Mouse (Mus musculus) myocyte (in vitro differentiated cells): ENCODE results near the gene Flnc.

Experiments
- CEBPB ChIP-seq: IDR thresholded peaks from 2 replicates; pipeline ENCODE4 v1.6.1; 2011; ENCODE audit warnings: mild to moderate bottlenecking, moderate library complexity; ENCODE audit not compliant: poor library complexity, insufficient read depth, severe bottlenecking
- MAX ChIP-seq: IDR thresholded peaks from one replicate; pipeline ENCODE4 v1.6.1; 2011; ENCODE audit warnings: low read depth, mild to moderate bottlenecking, control low read depth
- MYOD1 ChIP-seq, 3 experiments: IDR thresholded peaks; one replicate each; pipeline ENCODE4 v1.6.1; 2011; ENCODE audit warnings: control low read depth in 2 of 3, low read depth in 2 of 3, mild to moderate bottlenecking in 2 of 3, moderate library complexity in 1 of 3; ENCODE audit not compliant: insufficient read length in 2 of 3, control insufficient read depth in 1 of 3
- MYOG ChIP-seq, 3 experiments: IDR thresholded peaks; one replicate each; pipeline ENCODE4 v1.6.1; 2011; ENCODE audit warnings: control low read depth in 2 of 3, low read depth in 2 of 3, mild to moderate bottlenecking in 2 of 3; ENCODE audit not compliant: insufficient read length in 2 of 3, control insufficient read depth in 1 of 3, insufficient read depth in 1 of 3
- POLR2A ChIP-seq: IDR thresholded peaks from one replicate; pipeline ENCODE4 v1.6.1; 2011; ENCODE audit warnings: low read depth, mild to moderate bottlenecking, control low read depth, moderate library complexity; ENCODE audit not compliant: insufficient read length
- POLR2AphosphoS2 ChIP-seq: IDR thresholded peaks from one replicate; pipeline ENCODE4 v1.6.1; 2011; ENCODE audit warnings: low read depth, control low read depth; ENCODE audit not compliant: insufficient read length
- REST ChIP-seq: IDR thresholded peaks from one replicate; pipeline ENCODE4 v1.6.1; 2011; ENCODE audit warnings: mild to moderate bottlenecking, control low read depth, moderate library complexity; ENCODE audit not compliant: insufficient read depth, insufficient read length
- TCF12 ChIP-seq: IDR thresholded peaks from one replicate; pipeline ENCODE4 v1.6.1; 2011; ENCODE audit warnings: mild to moderate bottlenecking, control low read depth; ENCODE audit not compliant: poor library complexity, insufficient read depth, severe bottlenecking
- TCF3 ChIP-seq: IDR thresholded peaks from one replicate; pipeline ENCODE4 v1.6.1; 2011; ENCODE audit warnings: low read depth, control low read depth; ENCODE audit not compliant: insufficient read length
- USF1 ChIP-seq: IDR thresholded peaks from one replicate; pipeline ENCODE4 v1.6.1; 2011; ENCODE audit warnings: low read depth, mild to moderate bottlenecking, control low read depth, moderate library complexity

DNA sequence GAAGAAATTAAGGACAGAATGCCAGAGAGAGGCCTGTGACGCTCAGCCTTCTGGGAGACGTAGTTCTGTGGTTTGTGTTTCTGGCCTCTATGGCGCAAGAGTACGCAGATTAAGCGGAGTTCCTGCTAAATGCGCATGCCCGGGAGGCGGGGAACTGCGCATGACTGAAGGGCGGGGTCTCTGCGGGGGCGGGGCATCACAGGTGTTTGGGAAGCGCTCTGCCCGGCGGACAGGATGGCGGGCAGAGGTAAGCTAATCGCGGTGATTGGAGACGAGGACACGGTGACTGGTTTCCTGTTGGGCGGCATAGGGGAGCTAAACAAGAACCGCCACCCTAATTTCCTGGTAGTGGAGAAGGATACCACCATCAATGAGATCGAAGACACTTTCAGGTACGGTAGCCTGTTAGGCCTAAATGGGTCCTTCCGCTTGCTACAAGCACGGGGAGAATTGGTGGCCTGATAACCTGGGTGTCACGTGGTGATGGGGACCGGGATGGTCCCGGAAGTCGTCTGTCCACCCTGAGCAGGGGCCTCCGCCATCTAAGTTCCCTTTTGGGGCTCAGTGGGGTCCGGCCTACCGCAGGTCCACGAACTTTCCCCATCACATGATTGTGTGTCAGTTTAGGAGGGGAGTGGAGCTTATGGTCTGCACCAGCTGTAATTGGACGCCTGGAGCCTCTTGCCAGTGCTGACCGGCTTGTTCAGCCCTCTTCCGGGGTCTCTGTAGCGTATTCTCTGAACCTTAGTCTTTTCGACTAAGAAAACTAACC is 34.7 kb downstream of the Flnc start, which contains the start of gene Atp6v1f:
- TF ChIP-seq MYOD1 (IDR thresholded peaks at IDR 0.05; ENCODE audit: control insufficient read depth in 1 of 3, insufficient read length in 2 of 3, low read depth in 2 of 3) (peak in 1 of 3 experiments; percentile 56), POLR2A (peak; percentile 51), USF1 (peak; percentile 81), MAX (no peak), CEBPB (peak; percentile 96), MYOG (IDR thresholded peaks at IDR 0.05; ENCODE audit: control insufficient read depth in 1 of 3, insufficient read depth in 1 of 3, insufficient read length in 2 of 3, low read depth in 2 of 3) (peak in 1 of 3 experiments; percentile 38), POLR2AphosphoS2 (no peak), TCF12 (no peak), REST (no peak), TCF3 (no peak)
